Mouse (Mus musculus): ENCODE measurements at regions not wholly inside any gene's neighbourhood (a gene's known extent, or its start where the extent isn't known, plus 50 kb on each side); places are given as distances from the start of the nearest gene placed in this dataset.

- ATAC-seq: no peak
- no peak overlapping the region for H3K9ac ChIP-seq (ENCODE audit: low read depth, low read length)
- H3K9me3 ChIP-seq (replicated peaks; ENCODE audit: control insufficient read depth, low read length, poor library complexity, severe bottlenecking): no peaks in the 10 kb centered on the region
- 97% methylated on average over 5 of the region's 5 CpGs for WGBS
- H3K4me1 ChIP-seq (ENCODE audit: control insufficient read depth, insufficient read depth, low read length): no peaks in the 10 kb centered on the region
- no peaks in the 10 kb centered on the region for H3K36me3 ChIP-seq (ENCODE audit: control insufficient read depth, insufficient read depth, low read length)
- no peak overlapping the region for H3K27ac ChIP-seq (ENCODE audit: low read length)
- H3K4me2 ChIP-seq (ENCODE audit: low read length): no peak overlapping the region
- no peaks in the 10 kb centered on the region for H3K27me3 ChIP-seq (ENCODE audit: control insufficient read depth, insufficient read depth, low read depth, low read length)
- H3K4me3 ChIP-seq (ENCODE audit: low read depth, low read length): no peak overlapping the region
Observed at GRCm38 (mm10) chr2:64536032-64536431, 438.2 kb upstream of the Fign start.

DNA sequence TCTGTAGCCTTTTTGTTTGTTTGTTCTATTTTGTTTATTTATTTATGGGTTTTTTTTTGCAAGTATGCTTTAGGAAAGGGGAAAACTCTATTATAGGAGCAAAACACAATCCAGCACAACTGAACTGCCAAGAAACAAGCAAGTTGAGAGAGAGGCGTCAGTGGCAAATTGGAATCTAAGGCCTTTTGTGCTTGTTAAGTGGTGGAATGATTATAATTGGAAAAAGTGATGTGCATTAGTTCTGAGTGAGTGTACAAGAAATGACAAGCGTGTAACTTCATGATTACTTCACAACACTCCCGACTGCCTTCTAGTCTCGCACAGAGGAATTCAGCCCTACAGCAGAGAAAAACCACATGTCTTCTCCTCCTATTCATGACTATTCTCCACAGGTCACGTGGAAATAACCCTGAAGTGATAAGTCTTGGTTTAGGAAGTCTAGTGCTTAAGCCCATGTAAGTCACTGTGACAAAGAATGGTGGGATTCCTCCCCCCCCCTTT, 437.6 kb upstream of the Fign start:
- WGBS: 47% methylated on average over 5 of the region's 5 CpGs
- Histone ChIP-seq H3K4me1 (ENCODE audit: control insufficient read depth, insufficient read depth, low read length) (no peaks in the 10 kb centered on the region), H3K4me3 (ENCODE audit: low read depth, low read length) (no peak overlapping the region), H3K36me3 (ENCODE audit: control insufficient read depth, insufficient read depth, low read length) (no peaks in the 10 kb centered on the region), H3K9me3 (replicated peaks; ENCODE audit: control insufficient read depth, low read length, poor library complexity, severe bottlenecking) (no peaks in the 10 kb centered on the region), H3K4me2 (ENCODE audit: low read length) (no peak overlapping the region), H3K27me3 (ENCODE audit: control insufficient read depth, insufficient read depth, low read depth, low read length) (no peaks in the 10 kb centered on the region), H3K9ac (ENCODE audit: low read depth, low read length) (no peak overlapping the region), H3K27ac (ENCODE audit: low read length) (no peak overlapping the region)
- no peak for ATAC-seq

DNA sequence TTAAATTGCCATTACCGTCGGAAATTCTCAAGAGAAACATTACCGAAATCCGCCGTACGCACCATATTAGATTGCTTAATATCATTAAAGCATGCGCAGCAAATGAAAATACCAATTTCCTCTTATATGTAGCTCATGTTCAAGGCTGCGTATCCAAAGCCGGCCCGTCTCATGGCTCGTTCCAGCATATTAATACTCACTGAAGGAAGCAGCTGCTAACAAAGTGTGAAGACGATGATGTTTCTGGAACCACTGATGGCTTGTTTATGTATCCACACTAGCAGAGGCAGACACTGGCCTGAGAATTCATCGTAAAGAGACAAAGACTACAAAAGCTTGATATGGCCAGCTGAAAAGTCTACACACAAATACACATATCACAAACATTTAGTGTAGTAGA, 437.0 kb upstream of the Fign start:
- Histone ChIP-seq H3K4me3 (ENCODE audit: low read depth, low read length) (no peak overlapping the region), H3K36me3 (ENCODE audit: control insufficient read depth, insufficient read depth, low read length) (no peaks in the 10 kb centered on the region), H3K9me3 (replicated peaks; ENCODE audit: control insufficient read depth, low read length, poor library complexity, severe bottlenecking) (no peaks in the 10 kb centered on the region), H3K27me3 (ENCODE audit: control insufficient read depth, insufficient read depth, low read depth, low read length) (no peaks in the 10 kb centered on the region), H3K4me1 (ENCODE audit: control insufficient read depth, insufficient read depth, low read length) (no peaks in the 10 kb centered on the region), H3K4me2 (ENCODE audit: low read length) (no peak overlapping the region), H3K27ac (ENCODE audit: low read length) (no peak overlapping the region), H3K9ac (ENCODE audit: low read depth, low read length) (no peak overlapping the region)
- no peak for ATAC-seq
- WGBS: 77% methylated on average over 13 of the region's 13 CpGs

DNA sequence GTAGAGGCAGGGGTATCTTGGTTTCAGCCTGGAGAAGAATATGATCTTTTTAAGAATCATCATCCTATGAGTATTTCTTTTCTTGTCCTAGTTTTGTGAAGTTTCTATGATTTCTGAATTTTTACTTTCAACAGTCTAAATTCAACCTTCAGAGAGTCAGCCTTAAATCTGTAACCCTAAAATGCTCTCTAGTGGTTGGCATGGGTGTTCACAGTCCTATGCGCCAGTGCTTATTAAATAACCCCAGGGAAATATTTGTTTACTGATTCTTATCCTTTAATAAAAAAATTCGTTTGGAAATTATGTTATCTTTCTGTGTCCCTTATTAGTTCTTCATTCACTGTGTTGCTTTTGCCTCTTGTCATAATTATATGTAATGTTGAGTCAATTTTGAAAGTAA, 436.5 kb upstream of the Fign start:
- ATAC-seq: no peak
- WGBS: 70% methylated on average over 2 of the region's 2 CpGs
- Histone ChIP-seq H3K36me3 (ENCODE audit: control insufficient read depth, insufficient read depth, low read length) (no peaks in the 10 kb centered on the region), H3K9ac (ENCODE audit: low read depth, low read length) (no peak overlapping the region), H3K9me3 (replicated peaks; ENCODE audit: control insufficient read depth, low read length, poor library complexity, severe bottlenecking) (no peaks in the 10 kb centered on the region), H3K27ac (ENCODE audit: low read length) (no peak overlapping the region), H3K4me1 (ENCODE audit: control insufficient read depth, insufficient read depth, low read length) (no peaks in the 10 kb centered on the region), H3K4me3 (ENCODE audit: low read depth, low read length) (no peak overlapping the region), H3K4me2 (ENCODE audit: low read length) (no peak overlapping the region), H3K27me3 (ENCODE audit: control insufficient read depth, insufficient read depth, low read depth, low read length) (no peaks in the 10 kb centered on the region)

DNA sequence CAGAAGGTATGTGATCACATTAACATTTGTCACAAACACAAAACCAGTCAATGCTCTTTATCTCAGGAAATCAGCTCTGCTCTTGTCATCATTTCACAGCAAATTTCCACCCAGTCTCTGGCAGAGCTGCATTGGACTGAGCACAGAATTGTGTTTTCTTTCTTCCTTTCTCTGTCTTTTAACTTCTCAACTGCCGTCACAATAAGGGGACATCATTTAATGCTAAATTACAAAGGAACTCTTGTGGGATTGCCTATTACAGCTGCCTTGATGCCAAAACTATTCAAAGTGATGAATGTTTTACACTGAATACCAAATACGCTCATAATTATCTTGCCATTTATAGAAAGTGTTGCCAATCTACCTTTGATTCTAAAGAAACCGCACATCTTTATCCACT, 424.9 kb upstream of the Fign start:
- Histone ChIP-seq H3K4me2 (ENCODE audit: low read length) (no peak overlapping the region), H3K9me3 (replicated peaks; ENCODE audit: control insufficient read depth, low read length, poor library complexity, severe bottlenecking) (no peaks in the 10 kb centered on the region), H3K4me1 (ENCODE audit: control insufficient read depth, insufficient read depth, low read length) (peaks cover 6% of the 10 kb centered on the region; the same call in 1 of the 2 replicates), H3K27ac (ENCODE audit: low read length) (no peak overlapping the region), H3K9ac (ENCODE audit: low read depth, low read length) (no peak overlapping the region), H3K27me3 (ENCODE audit: control insufficient read depth, insufficient read depth, low read depth, low read length) (no peaks in the 10 kb centered on the region), H3K36me3 (ENCODE audit: control insufficient read depth, insufficient read depth, low read length) (no peaks in the 10 kb centered on the region), H3K4me3 (ENCODE audit: low read depth, low read length) (no peak overlapping the region)
- ATAC-seq: 0 out of 2 replicates have a peak, but pooled peaks have one; percentile 36
- WGBS: 34% methylated on average over 3 of the region's 3 CpGs

DNA sequence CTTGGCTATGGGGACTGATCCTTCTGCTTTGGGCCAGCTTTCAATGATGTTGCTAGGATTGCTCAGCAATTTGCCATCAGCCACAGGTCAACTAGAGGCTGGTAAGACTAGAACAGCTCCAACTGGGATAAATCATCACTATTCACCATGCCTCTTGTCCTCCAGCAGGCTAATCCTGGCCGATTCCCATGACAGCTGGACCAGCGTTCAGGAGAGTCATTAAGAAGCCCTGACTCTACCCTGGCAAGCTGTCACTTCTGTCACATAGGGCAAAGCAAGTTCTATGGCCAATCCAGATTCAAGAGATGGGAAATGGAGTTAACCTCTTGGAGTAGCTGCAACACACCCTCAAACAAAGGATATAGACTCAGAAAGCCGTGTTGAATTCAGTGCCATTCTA, 424.4 kb upstream of the Fign start:
- Histone ChIP-seq H3K27ac (ENCODE audit: low read length) (no peak overlapping the region), H3K27me3 (ENCODE audit: control insufficient read depth, insufficient read depth, low read depth, low read length) (no peaks in the 10 kb centered on the region), H3K9me3 (replicated peaks; ENCODE audit: control insufficient read depth, low read length, poor library complexity, severe bottlenecking) (no peaks in the 10 kb centered on the region), H3K36me3 (ENCODE audit: control insufficient read depth, insufficient read depth, low read length) (no peaks in the 10 kb centered on the region), H3K4me1 (ENCODE audit: control insufficient read depth, insufficient read depth, low read length) (peaks cover 6% of the 10 kb centered on the region; the same call in 1 of the 2 replicates), H3K4me2 (ENCODE audit: low read length) (no peak overlapping the region), H3K4me3 (ENCODE audit: low read depth, low read length) (no peak overlapping the region), H3K9ac (ENCODE audit: low read depth, low read length) (no peak overlapping the region)
- 35% methylated on average over 3 of the region's 3 CpGs for WGBS
- 0 out of 2 replicates have a peak, but pooled peaks have one; percentile 21 for ATAC-seq

DNA sequence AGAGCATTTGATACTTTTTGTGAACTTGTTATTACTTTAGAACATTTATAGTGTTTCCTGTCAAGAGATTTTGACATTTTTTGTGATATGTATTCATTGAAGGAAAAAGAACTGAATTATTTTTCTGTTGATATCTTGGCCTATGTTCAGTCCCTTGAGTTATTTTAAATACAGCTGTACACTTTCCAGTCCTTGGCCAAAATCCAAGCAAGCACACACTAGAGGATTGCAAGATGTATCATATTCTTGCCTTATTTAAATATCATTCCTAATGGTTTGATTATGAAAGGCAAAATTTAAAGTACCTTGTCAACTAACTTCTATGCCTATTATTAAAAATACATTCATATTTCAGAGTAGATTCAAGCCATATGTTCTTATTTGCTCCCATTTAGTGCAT, 397.9 kb upstream of the Fign start:
- H3K4me2 ChIP-seq (ENCODE audit: low read length): no peak overlapping the region
- no peaks in the 10 kb centered on the region for H3K36me3 ChIP-seq (ENCODE audit: control insufficient read depth, insufficient read depth, low read length)
- H3K27me3 ChIP-seq (ENCODE audit: control insufficient read depth, insufficient read depth, low read depth, low read length): no peaks in the 10 kb centered on the region
- ATAC-seq: no peak
- H3K9ac ChIP-seq (ENCODE audit: low read depth, low read length): no peak overlapping the region
- no peak overlapping the region for H3K27ac ChIP-seq (ENCODE audit: low read length)
- H3K4me3 ChIP-seq (ENCODE audit: low read depth, low read length): no peak overlapping the region
- H3K9me3 ChIP-seq (replicated peaks; ENCODE audit: control insufficient read depth, low read length, poor library complexity, severe bottlenecking): no peaks in the 10 kb centered on the region
- H3K4me1 ChIP-seq (ENCODE audit: control insufficient read depth, insufficient read depth, low read length): no peaks in the 10 kb centered on the region

DNA sequence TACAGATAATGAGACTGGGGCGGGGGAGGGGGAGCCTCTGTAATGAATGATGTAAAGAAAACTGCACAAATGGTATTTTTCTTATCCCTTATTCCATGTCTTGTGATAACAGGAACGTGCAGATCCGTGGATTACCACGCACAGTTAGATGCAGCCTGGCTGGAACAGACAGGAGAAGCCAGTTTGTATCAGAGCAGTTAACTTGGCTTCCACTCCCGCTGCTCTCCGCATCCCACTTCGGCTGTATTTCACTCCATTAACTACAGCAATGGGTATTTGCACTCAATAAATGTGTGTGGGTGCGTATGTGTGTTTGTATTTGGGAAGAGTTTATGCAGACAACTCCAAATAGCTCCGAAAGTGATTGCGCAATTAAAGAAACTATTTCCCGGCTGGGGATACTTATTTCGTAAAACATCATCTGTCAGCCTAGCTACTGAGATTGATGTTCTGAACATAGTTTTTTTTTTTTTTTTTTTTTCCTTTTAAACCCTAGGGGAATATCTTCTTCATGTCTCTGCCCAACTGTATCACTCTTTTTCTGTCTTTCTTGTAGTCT, 368.7 kb upstream of the Fign start:
- H3K9me3 ChIP-seq (replicated peaks; ENCODE audit: control insufficient read depth, low read length, poor library complexity, severe bottlenecking): no peaks in the 10 kb centered on the region
- no peaks in the 10 kb centered on the region for H3K36me3 ChIP-seq (ENCODE audit: control insufficient read depth, insufficient read depth, low read length)
- no peaks in the 10 kb centered on the region for H3K4me1 ChIP-seq (ENCODE audit: control insufficient read depth, insufficient read depth, low read length)
- WGBS: 89% methylated on average over 12 of the region's 12 CpGs
- no peak overlapping the region for H3K27ac ChIP-seq (ENCODE audit: low read length)
- no peak overlapping the region for H3K4me3 ChIP-seq (ENCODE audit: low read depth, low read length)
- no peak overlapping the region for H3K4me2 ChIP-seq (ENCODE audit: low read length)
- H3K9ac ChIP-seq (ENCODE audit: low read depth, low read length): no peak overlapping the region
- no peaks in the 10 kb centered on the region for H3K27me3 ChIP-seq (ENCODE audit: control insufficient read depth, insufficient read depth, low read depth, low read length)
- no peak for ATAC-seq

- no peaks in the 10 kb centered on the region for H3K9me3 ChIP-seq (replicated peaks; ENCODE audit: control insufficient read depth, low read length, poor library complexity, severe bottlenecking)
- no peak overlapping the region for H3K4me3 ChIP-seq (ENCODE audit: low read depth, low read length)
- no peak overlapping the region for H3K4me2 ChIP-seq (ENCODE audit: low read length)
- H3K27me3 ChIP-seq (ENCODE audit: control insufficient read depth, insufficient read depth, low read depth, low read length): no peaks in the 10 kb centered on the region
- H3K27ac ChIP-seq (ENCODE audit: low read length): no peak overlapping the region
- H3K4me1 ChIP-seq (ENCODE audit: control insufficient read depth, insufficient read depth, low read length): no peaks in the 10 kb centered on the region
- 64% methylated on average over 8 of the region's 8 CpGs for WGBS
- H3K36me3 ChIP-seq (ENCODE audit: control insufficient read depth, insufficient read depth, low read length): no peaks in the 10 kb centered on the region
- ATAC-seq: no peak
- H3K9ac ChIP-seq (ENCODE audit: low read depth, low read length): no peak overlapping the region
Observed at GRCm38 (mm10) chr2:64462466-64463114, 364.8 kb upstream of the Fign start.
